Mouse (Mus musculus) CD8-positive naive resting alpha-beta T cell, adult 2 months (primary cell): Measurements from ENCODE around the gene Gm20604.

Experiments
- DNase-seq, 2 experiments: peaks; one replicate each; pipeline ENCODE4 v3.0.0; 2022; ENCODE audit warnings: low read depth in 2 of 2, low spot score in 2 of 2

The Gm20604 gene

GRCm38 (mm10) chr12:102743036-102743588 lies 15.4 kb downstream of the Gm20604 start:
- DNase-seq, result no peak

- no peak for DNase-seq
Observed at GRCm38 (mm10) chr12:102742056-102742455, 16.4 kb downstream of the Gm20604 start.

GRCm38 (mm10) chr12:102740285-102740684 lies 18.2 kb downstream of the Gm20604 start:
- DNase-seq, result peak; percentile 15 to 54

- no peak for DNase-seq
Observed at GRCm38 (mm10) chr12:102739096-102739495, 19.4 kb downstream of the Gm20604 start.

- peak; percentile 43 to 60 for DNase-seq
Observed at GRCm38 (mm10) chr12:102733381-102733780, 25.1 kb downstream of the Gm20604 start.

GRCm38 (mm10) chr12:102730798-102731619 lies 27.5 kb downstream of the Gm20604 start:
- no peak for DNase-seq

- no peak for DNase-seq
Observed at GRCm38 (mm10) chr12:102729855-102730797, 28.3 kb downstream of the Gm20604 start.

- no peak for DNase-seq
Observed at GRCm38 (mm10) chr12:102725761-102726175, 32.7 kb downstream of the Gm20604 start.

GRCm38 (mm10) chr12:102725146-102725545 lies 33.3 kb downstream of the Gm20604 start:
- no peak for DNase-seq

GRCm38 (mm10) chr12:102723861-102724260 lies 34.6 kb downstream of the Gm20604 start:
- DNase-seq, result no peak

- DNase-seq, result no peak
Observed at GRCm38 (mm10) chr12:102722966-102723365, 35.5 kb downstream of the Gm20604 start.

- no peak for DNase-seq
Observed at GRCm38 (mm10) chr12:102722451-102722850, 36.0 kb downstream of the Gm20604 start.

GRCm38 (mm10) chr12:102719552-102720315 lies 38.7 kb downstream of the Gm20604 start:
- DNase-seq, result peak in 1 of 2 experiments; percentile 42

GRCm38 (mm10) chr12:102714654-102715395 lies 43.6 kb downstream of the Gm20604 start:
- DNase-seq, result no peak

- DNase-seq, result no peak
Observed at GRCm38 (mm10) chr12:102714116-102714515, 44.4 kb downstream of the Gm20604 start.

- DNase-seq, result no peak
Observed at GRCm38 (mm10) chr12:102713153-102713865, 45.2 kb downstream of the Gm20604 start.

GRCm38 (mm10) chr12:102710851-102711375 lies 47.6 kb downstream of the Gm20604 start:
- no peak for DNase-seq

- no peak for DNase-seq
Observed at GRCm38 (mm10) chr12:102709896-102710295, 48.6 kb downstream of the Gm20604 start.

- no peak for DNase-seq
Observed at GRCm38 (mm10) chr12:102708220-102708619, 50.3 kb downstream of the Gm20604 start.
